19 mouse cellular contexts compared by ENCODE assay signal in genomic region chr2:75356691-75357375, GRCm38 (mm10).
DNase-seq lines count a peak whose midpoint lies in the region; ATAC-seq and TF ChIP-seq lines count a peak whose summit lies in the region.
"Had no signal": no experiment of that assay in that cellular context is flagged by ENCODE, and none has a peak within 500 bp of the region (broad histone marks: within the 10 kb centered on the region; RNA-seq: fewer than 3 reads in every experiment).

No protein-coding gene starts in this region.

- H3K27ac ChIP-seq in heart, adult 2 months = peak overlapping the region; percentile 62
- H3K27ac ChIP-seq in heart, embryonic 12.5 days (ENCODE audit: poor library complexity, severe bottlenecking) = no peak overlapping the region
- no peak overlapping the region for H3K27ac ChIP-seq in hindbrain, embryonic 10.5 days
- H3K27ac ChIP-seq: embryonic facial prominence, embryonic 15.5 days; macrophage; stomach, embryonic 15.5 days had no signal

- no peaks in the 10 kb centered on the region for H3K9me3 ChIP-seq in heart, embryonic 12.5 days (replicated peaks)
- no peaks in the 10 kb centered on the region for H3K9me3 ChIP-seq in hindbrain, embryonic 10.5 days
- H3K9me3 ChIP-seq: embryonic facial prominence, embryonic 15.5 days; stomach, embryonic 15.5 days had no signal

- TF ChIP-seq EP300 in heart, adult 2 months (IDR thresholded peaks at IDR 0.05; ENCODE audit: insufficient read depth, low read depth, low read length) = 0 out of 2 replicates have a peak, but pooled peaks have one; percentile 8

- H3K4me3 ChIP-seq in heart, adult 2 months = no peak overlapping the region
- H3K4me3 ChIP-seq in heart, embryonic 12.5 days = no peak overlapping the region
- no peak overlapping the region for H3K4me3 ChIP-seq in hindbrain, embryonic 10.5 days
- H3K4me3 ChIP-seq: embryonic facial prominence, embryonic 15.5 days; stomach, embryonic 15.5 days had no signal

- TF ChIP-seq POLR2A in heart, adult 2 months (IDR thresholded peaks at IDR 0.05; ENCODE audit: insufficient read depth, low read depth, low read length) = 0 out of 2 replicates have a peak, but pooled peaks have one; percentile 19

- TF ChIP-seq CTCF in heart, adult 2 months (IDR thresholded peaks at IDR 0.05) = no peak

- peak; percentile 54 to 79 for DNase-seq in heart, adult 2 months
- DNase-seq in 3T3-L1 (ENCODE audit: low read depth, low spot score) (peak; percentile 8), adipocyte (ENCODE audit: low spot score) (peak; percentile 14)
- DNase-seq in heart, adult 8-10 months (ENCODE audit: low spot score) = peak; percentile 73
- DNase-seq in layer of hippocampus, postnatal 25 days (ENCODE audit: extremely low spot score in 1 of 2, low spot score in 1 of 2) = no peak
- no peak for DNase-seq in hindbrain, embryonic 10.5 days (ENCODE audit: low spot score)
- DNase-seq: cerebellum, adult 11-12 months; cerebellum, postnatal 36 days; layer of hippocampus, adult 9-11 months; liver; lung, adult 18-20 months; midbrain, embryonic 14.5 days; thymus, postnatal 14 days had no signal

- WGBS in heart, adult 2 months = 62% methylated on average over 8 of the region's 8 CpGs
- WGBS in heart, embryonic 12.5 days = 63% methylated on average over 8 of the region's 8 CpGs
- 73% methylated on average over 8 of the region's 8 CpGs for WGBS in hindbrain, embryonic 10.5 days

- H3K4me1 ChIP-seq in heart, adult 2 months (ENCODE audit: control insufficient read depth, insufficient read depth, low read length) = peaks cover 2% of the 10 kb centered on the region
- no peaks in the 10 kb centered on the region for H3K4me1 ChIP-seq in heart, embryonic 12.5 days (replicated peaks)
- peaks cover 4% of the 10 kb centered on the region; the same call in 1 of the 2 replicates for H3K4me1 ChIP-seq in hindbrain, embryonic 10.5 days (replicated peaks)
- H3K4me1 ChIP-seq: embryonic facial prominence, embryonic 15.5 days; stomach, embryonic 15.5 days had no signal

- no peaks in the 10 kb centered on the region for H3K27me3 ChIP-seq in heart, adult 2 months (ENCODE audit: control insufficient read depth, insufficient read depth, low read length)
- no peaks in the 10 kb centered on the region for H3K27me3 ChIP-seq in heart, embryonic 12.5 days (replicated peaks)
- H3K27me3 ChIP-seq in hindbrain, embryonic 10.5 days (ENCODE audit: insufficient read depth, poor library complexity, severe bottlenecking) = no peaks in the 10 kb centered on the region
- H3K27me3 ChIP-seq: embryonic facial prominence, embryonic 15.5 days; stomach, embryonic 15.5 days had no signal

- intact Hi-C loops in heart, adult 2 months (cut with DNase I) = loop anchor here (10.0 kb wide), 1 partner anchor 228 kb away; no protein-coding TSS in a partner anchor

- H3K4me2 ChIP-seq in heart, embryonic 12.5 days = no peak overlapping the region
- H3K4me2 ChIP-seq: embryonic facial prominence, embryonic 15.5 days; stomach, embryonic 15.5 days had no signal

- H3K36me3 ChIP-seq in heart, adult 2 months (ENCODE audit: control insufficient read depth, insufficient read depth, low read length) = no peaks in the 10 kb centered on the region
- H3K36me3 ChIP-seq in heart, embryonic 12.5 days = no peaks in the 10 kb centered on the region
- no peaks in the 10 kb centered on the region for H3K36me3 ChIP-seq in hindbrain, embryonic 10.5 days
- H3K36me3 ChIP-seq: embryonic facial prominence, embryonic 15.5 days; stomach, embryonic 15.5 days had no signal

- ATAC-seq in heart, embryonic 12.5 days (ENCODE audit: insufficient number of reproducible peaks, low FRiP score) = no peak
- no peak for ATAC-seq in inflammation-experienced regulatory T-cells, adult 6 months
- ATAC-seq: forebrain, embryonic 14.5 days had no signal

- no peaks in the 10 kb centered on the region for H3K79me2 ChIP-seq in heart, adult 2 months (replicated peaks; ENCODE audit: control insufficient read depth, insufficient read depth, low read length)

- H3K9ac ChIP-seq in heart, adult 2 months (ENCODE audit: low read depth, low read length) = no peak overlapping the region
- no peak overlapping the region for H3K9ac ChIP-seq in heart, embryonic 12.5 days
- H3K9ac ChIP-seq: embryonic facial prominence, embryonic 15.5 days; stomach, embryonic 15.5 days had no signal

Comparison
In these comparisons a context has a peak if more than half of its experiments do, and no peak if none do; other contexts are left out.
1. DNase-seq: peak in heart, adult 2 months (2 of 2), 3T3-L1 (single experiment), adipocyte (single experiment) and heart, adult 8-10 months (single experiment); none in layer of hippocampus, postnatal 25 days (0 of 2) and hindbrain, embryonic 10.5 days (single experiment).